Mouse (Mus musculus) Patski (cell line): ENCODE data around the gene Asb2. TPM values are rescaled to one million over a fixed set of nuclear protein-coding genes. Genes with fewer than 3 reads are reported as not detected.

Experiments
- ATAC-seq: fragments of 100-300 bp; one replicate; pipeline ENCODE4 v1.8.0; 2021
- CTCF ChIA-PET: fragments of 350-600 bp; sonication (Branson Sonifier 250); formaldehyde crosslinking; loops from one replicate; lab custom pipeline; 2022; ENCODE audit warnings: inconsistent platforms; lab: Charles Lee
- POLR2A ChIA-PET: fragments of 350-600 bp; sonication (Branson Sonifier 250); formaldehyde crosslinking; loops from one replicate; lab custom pipeline; 2022; ENCODE audit warnings: antibody characterized with exemption, inconsistent platforms; lab: Charles Lee
- DNase-seq: peaks from one replicate; pipeline ENCODE4 v3.0.0-alpha.2; 2011; ENCODE audit warnings: low read depth, low spot score
- H3K27me3 ChIP-seq: fragments of 371-371 bp; one replicate; pipeline ENCODE4 v1.5.1; 2021
- CTCF ChIP-seq: fragments of 100-300 bp; IDR thresholded peaks from one replicate; pipeline ENCODE4 v1.5.1; 2021
- in situ Hi-C: fragments of 300-500 bp; cut with MboI; formaldehyde crosslinking; loops from 3 replicates; pipeline ENCODE4 v1.11.1; 2018; ENCODE audit warnings: low pct_unique_long_range_greater_than_20kb, mixed read lengths
- polyA plus RNA-seq: library from polyadenylated mRNA; unstranded; gene quantifications from one replicate; pipeline ENCODE4 v1.2.3, GENCODE M21; 2021

The Asb2 gene
- polyA plus RNA-seq, 1 experiment from 2014 or later, result 0.04 TPM

DNA sequence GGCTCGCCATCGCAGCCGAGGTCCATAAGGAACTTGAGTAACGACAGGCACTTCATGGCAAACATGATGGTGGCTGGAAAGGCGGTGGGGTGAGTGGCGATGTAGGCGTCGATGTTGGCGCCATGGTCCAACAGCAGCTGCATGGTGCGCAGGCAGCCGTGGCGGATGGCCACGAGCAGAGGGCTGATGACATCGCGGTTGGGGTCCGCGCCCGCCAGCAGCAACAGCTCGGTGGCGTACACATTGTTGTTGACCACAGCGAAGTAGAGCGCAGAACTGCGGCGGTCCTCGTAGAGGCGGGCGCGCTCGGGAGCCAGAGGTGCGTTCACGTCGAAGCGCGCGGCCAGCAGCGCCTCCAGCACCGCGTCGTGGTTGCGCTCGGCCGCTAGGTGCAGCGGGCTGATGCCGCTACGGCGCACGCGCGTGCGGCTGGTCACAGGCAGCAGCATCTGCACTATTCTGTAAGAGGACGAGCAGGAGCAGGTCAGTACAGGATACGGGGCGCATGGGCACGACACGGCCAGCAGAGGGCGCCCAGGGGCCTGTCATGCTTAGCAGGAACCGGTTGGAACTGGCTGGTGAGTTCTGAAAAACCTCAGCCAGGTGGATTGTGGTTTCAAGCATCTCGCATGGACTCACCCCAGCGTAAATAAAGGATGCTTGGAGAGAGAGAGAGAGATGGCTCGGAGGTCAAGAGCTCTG, 30.5 kb downstream of the Asb2 start:
- no peak for ATAC-seq
- ChIA-PET CTCF (interaction anchor here (2.2 kb wide), 1 partner anchor 183 kb away, joined by 5 read pairs; no protein-coding TSS in a partner anchor), POLR2A (no interaction called here)
- no peak for DNase-seq
- no peak for TF ChIP-seq CTCF
- H3K27me3 ChIP-seq, result peaks cover 10% of the 10 kb centered on the region
- in situ Hi-C loops, result no loop called here

DNA sequence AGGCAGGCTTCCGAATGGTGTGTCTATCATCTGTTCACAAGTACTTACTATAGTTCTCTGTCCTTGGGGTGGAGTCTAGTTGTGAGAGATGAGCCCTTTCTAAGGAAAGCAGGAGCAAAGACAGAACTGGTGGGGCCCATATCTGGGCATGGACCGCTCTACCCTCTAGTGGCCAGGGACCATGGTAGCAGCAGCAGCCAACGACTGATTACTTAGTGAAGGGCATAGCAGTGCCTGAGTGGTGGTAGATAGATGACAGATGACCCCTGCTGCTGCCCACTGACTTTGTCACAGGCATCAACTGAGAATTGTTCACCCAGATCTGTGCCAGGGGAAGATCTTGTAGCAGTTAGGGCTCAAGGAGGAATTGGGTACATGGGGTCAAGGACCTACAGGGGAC, 33.0 kb downstream of the Asb2 start:
- in situ Hi-C loops, result no loop called here
- no peak for TF ChIP-seq CTCF
- CTCF ChIA-PET, result interaction anchor here (0.8 to 1.6 kb wide), 4 partner anchors 17 to 180 kb away, joined by 3 to 6 read pairs (median 4); no protein-coding TSS in a partner anchor
- POLR2A ChIA-PET, result interaction anchor here (0.6 kb wide), 1 partner anchor 938 kb away, joined by 3 read pairs; no protein-coding TSS in a partner anchor
- peaks cover 10% of the 10 kb centered on the region for H3K27me3 ChIP-seq
- ATAC-seq (peak; percentile 45), DNase-seq (no peak)

DNA sequence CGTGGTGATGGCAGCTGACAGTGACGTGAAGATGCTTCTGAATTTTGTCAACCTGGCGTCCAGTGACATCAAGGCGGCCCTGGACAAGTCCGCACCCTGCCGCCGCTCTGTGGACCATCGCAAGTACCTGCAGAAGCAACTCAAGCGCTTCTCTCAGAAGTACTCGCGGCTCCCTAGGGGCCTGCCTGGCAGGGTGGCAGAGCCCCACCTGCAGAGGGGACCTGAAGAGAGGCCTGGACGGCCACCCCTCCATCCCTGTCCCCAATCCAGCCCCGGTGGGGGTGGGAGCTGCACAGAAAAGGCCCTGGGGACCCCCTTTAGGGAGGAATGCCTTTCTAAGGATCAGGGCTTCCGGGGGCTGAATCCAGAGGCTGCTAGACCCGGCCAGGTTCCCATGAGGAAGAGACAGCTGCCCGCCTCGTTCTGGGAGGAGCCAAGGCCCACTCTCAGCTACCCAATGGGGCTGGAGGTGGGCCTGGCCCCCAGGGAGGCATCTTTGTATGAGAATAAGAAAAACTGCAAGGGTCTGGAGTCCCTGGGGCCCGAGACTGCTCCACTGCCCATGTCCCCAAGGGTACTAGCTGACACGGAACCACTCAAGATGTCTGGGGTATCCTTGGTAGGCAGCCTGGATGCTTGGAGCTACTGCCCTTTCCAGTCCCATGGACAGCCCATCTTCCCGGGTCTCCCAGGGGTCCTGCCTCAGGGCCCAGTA, 39.8 kb downstream of the Asb2 start:
- DNase-seq (no peak), ATAC-seq (no peak)
- CTCF ChIA-PET, result no interaction called here
- TF ChIP-seq CTCF, result no peak
- in situ Hi-C loops, result no loop called here
- POLR2A ChIA-PET, result interaction anchor here (0.6 kb wide), 1 partner anchor 1384 kb away, joined by 3 read pairs; no protein-coding TSS in a partner anchor
- H3K27me3 ChIP-seq, result peaks cover 9% of the 10 kb centered on the region

DNA sequence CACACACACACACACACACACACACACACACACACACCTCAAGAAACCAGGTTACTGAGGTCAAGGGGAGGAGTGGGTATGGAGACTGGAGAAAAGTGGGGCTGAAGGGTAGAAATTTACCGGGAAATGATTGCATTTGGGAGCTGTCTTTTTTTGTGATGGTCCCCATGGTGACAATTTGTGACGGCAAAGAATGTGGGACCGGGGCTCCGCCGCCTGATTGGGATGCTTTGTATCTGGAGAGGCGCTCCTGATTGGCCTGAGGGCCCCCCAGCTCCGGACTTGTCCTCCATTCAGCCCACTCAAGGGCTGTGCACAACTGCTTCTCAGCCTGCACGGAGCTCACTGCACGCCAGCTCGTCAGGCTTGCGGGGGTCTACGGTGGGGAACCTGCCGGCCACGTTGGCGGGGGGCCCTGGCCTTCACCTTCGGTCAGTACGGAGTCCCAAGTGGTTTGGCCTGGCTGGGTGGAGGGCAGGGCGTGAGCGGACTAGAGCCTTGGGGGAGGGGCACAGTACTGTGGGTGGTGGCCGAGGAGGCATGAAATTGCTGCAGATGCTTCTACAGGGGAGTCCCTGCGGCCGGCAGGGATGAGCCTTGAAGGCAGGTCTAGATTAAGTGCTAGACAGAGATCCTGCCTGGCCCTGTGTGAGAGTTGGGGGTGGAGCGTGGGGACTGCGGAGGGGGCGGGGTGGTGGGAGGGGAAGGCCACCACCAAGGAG, 41.0 kb downstream of the Asb2 start:
- no peak for ATAC-seq
- CTCF ChIA-PET, result interaction anchor here (1.5 kb wide), 1 partner anchor 172 kb away, joined by 4 read pairs; no protein-coding TSS in a partner anchor
- TF ChIP-seq CTCF, result no peak
- in situ Hi-C loops, result no loop called here
- POLR2A ChIA-PET, result no interaction called here
- no peak for DNase-seq
- H3K27me3 ChIP-seq, result peaks cover 9% of the 10 kb centered on the region

DNA sequence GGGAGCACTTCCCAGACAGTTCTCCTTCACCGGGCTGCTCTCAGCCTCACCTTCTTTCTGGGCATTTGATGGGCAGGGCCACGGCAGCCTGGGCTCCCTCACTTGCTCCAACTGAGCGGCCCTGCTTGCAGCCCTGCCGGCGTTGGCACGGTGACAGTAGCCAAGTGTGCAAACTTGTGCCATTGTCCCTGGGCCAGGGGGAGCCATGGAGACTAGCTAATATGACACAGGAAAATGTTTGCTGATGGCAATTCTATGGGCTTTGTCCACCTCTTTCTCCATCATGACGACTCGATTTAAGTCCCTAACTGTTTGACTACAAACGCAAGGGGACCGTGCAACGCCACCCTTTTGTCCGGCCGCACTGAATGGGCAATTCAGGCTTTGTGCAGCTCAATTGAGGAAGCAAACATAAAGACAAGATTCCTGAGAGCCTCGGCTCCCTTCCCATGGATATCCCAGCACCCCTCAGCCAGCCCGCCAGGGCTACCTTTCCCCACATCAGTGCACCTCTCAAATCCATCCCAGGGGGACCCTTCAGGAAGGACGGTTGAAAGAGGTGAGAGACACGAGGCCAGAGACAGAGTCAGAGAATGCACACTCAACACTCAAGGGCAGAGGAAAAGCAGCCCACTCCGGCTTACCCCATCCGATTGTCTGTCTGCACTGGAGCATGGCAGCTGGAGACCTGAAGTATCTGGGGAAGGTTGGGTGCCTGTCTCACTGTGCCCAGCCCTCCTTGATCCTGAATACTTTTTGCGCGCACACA, 41.7 kb downstream of the Asb2 start:
- H3K27me3 ChIP-seq, result peaks cover 9% of the 10 kb centered on the region
- ATAC-seq, result no peak
- in situ Hi-C loops, result no loop called here
- TF ChIP-seq CTCF, result no peak
- CTCF ChIA-PET, result interaction anchor here (1.5 kb wide), 1 partner anchor 172 kb away, joined by 4 read pairs; no protein-coding TSS in a partner anchor
- POLR2A ChIA-PET, result interaction anchor here (0.5 kb wide), 1 partner anchor 1076 kb away, joined by 3 read pairs; no protein-coding TSS in a partner anchor
- DNase-seq, result no peak

DNA sequence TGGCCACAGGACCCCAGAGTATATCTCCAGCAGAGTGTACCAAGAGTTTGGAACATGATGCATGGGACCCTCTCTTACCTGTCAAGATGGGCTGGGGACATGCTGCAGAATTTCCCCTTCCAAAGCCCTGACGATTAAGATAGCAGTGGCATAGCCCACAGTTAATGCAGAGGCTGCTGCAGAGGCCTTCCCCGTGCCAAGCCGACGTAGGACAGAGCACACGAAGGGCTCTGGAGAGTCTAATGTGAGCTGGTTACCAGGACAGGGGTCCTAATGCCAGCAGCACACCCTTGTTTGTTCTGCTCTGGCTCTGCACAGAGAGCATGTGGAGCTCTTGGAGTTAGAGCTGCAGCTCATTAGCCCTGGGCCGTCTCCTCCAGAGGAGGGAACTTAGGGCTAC, 42.5 kb downstream of the Asb2 start:
- no peak for TF ChIP-seq CTCF
- no peak for ATAC-seq
- DNase-seq, result no peak
- peaks cover 9% of the 10 kb centered on the region for H3K27me3 ChIP-seq
- in situ Hi-C loops, result no loop called here
- POLR2A ChIA-PET, result no interaction called here
- CTCF ChIA-PET, result no interaction called here

DNA sequence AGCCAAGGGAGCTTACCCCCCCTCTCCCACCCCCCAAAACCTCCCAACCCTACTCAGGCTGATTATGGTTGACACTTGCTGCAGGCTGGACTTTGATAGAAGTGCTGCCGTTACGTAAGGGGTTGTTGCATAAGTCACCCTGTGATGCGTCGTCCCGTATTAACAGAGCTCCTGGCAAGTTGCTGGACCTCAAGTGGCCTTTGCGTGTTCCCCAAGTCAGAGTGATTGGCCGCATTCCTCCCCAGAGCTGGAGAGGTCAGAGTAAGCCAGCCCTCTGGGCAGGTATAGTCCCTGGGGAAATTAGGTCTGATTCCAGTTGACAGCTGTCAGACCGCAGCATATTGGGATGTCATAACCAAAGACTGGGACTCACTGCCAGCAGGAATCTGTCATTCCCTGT, 43.9 kb downstream of the Asb2 start:
- ATAC-seq, result no peak

DNA sequence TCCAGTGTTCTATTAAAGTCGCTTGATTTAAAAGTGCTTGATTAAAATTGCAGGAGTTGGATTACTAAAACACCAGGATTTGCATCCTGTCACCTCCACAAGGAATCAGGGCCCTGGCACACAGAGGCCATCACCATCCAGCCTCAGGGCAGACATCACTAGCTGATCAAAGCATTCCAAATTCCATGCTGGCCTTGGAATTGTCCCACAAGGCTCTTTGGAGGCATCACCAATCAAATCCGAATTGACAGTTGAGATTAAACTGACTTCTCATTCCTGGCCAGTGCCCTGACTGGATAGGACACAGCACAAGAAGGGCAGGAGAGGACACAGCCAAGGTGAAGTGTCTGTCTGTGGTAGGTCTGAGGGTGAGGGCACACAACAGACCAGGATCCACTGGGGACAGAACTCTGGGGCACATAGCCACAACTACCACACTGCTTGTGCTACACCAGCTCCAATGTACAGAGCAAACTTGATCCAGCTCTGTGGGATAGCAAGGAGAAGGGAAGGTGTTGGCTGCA, 45.0 kb downstream of the Asb2 start, which contains the start of gene Fam181a:
Fam181a (plus strand) TSS at position 232 of the 524 bp plus-strand sequence.
- peaks cover 8% of the 10 kb centered on the region for H3K27me3 ChIP-seq
- ATAC-seq, result no peak
- POLR2A ChIA-PET, result no interaction called here
- DNase-seq, result no peak
- in situ Hi-C loops, result no loop called here
- TF ChIP-seq CTCF, result no peak
- CTCF ChIA-PET, result no interaction called here

More for the DNA sequence above, 43.9 kb downstream of the Asb2 start:
- POLR2A ChIA-PET, result no interaction called here
- in situ Hi-C loops, result no loop called here
- no peak for TF ChIP-seq CTCF
- DNase-seq, result no peak
- CTCF ChIA-PET, result no interaction called here
- peaks cover 9% of the 10 kb centered on the region for H3K27me3 ChIP-seq

DNA sequence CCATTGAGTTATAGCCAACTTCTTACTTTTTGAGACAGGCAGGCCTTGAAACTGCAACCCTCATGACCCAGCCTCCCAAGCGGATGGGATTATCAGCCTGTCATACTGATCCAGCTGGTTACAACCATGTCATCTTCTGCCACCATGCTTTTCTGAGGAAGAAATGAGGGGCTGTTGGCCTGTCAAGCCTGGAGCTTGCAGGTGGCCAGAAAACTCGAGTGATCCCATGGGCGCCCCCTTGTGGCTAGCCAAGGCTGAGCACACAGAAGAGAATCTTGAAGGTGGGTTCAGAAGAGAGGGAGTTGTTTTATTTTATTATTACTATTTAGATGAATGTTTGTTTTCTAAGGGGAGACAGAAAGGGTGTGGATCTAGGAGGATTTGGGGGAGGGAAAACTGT, 49.1 kb downstream of the Asb2 start:
- no peaks in the 10 kb centered on the region for H3K27me3 ChIP-seq
- no peak for ATAC-seq
- DNase-seq, result no peak
- no peak for TF ChIP-seq CTCF
- ChIA-PET POLR2A (interaction anchor here (1.3 kb wide), 1 partner anchor 165 kb away, joined by 3 read pairs; no protein-coding TSS in a partner anchor), CTCF (interaction anchor here (0.6 to 3.2 kb wide), 9 partner anchors 15 to 183 kb away, joined by 3 to 34 read pairs (median 3); no protein-coding TSS in a partner anchor)
- in situ Hi-C loops, result loop anchor here (5.0 kb wide), 2 partner anchors 44 to 164 kb away; no protein-coding TSS in a partner anchor
